Mouse (Mus musculus) intestine, embryonic 16.5 days (tissue): Measurements from ENCODE around the gene Gm49416. TPM values are rescaled to one million over a fixed set of nuclear protein-coding genes. Genes with fewer than 3 reads are reported as not detected.
A peak's percentile ranks its signal among the peaks of the same experiment; 100 is the strongest.

Experiments used
- ATAC-seq: fragments of 200-750 bp; cut with Nextera tagmentation; 2 replicates; pipeline ENCODE4 v1.8.0; 2017; ENCODE audit warnings: moderate TSS enrichment, moderate library complexity
- H3K27ac ChIP-seq: fragments of 300-500 bp; sonication (generic); 2 replicates; pipeline ENCODE4 v1.5.1; 2014; ENCODE audit warnings: mild to moderate bottlenecking, low read length
- H3K27me3 ChIP-seq: fragments of 300-500 bp; sonication (generic); replicated peaks from 2 replicates; pipeline ENCODE4 v1.6.1; 2014; ENCODE audit warnings: low read length, control low read depth, mixed read lengths; ENCODE audit not compliant: control insufficient read depth, insufficient read depth
- H3K36me3 ChIP-seq: fragments of 300-500 bp; sonication (generic); 2 replicates; pipeline ENCODE4 v1.6.1; 2014; ENCODE audit warnings: low read length, control low read depth; ENCODE audit not compliant: control insufficient read depth, insufficient read depth
- H3K4me1 ChIP-seq: fragments of 300-500 bp; sonication (generic); 2 replicates; pipeline ENCODE4 v1.6.1; 2014; ENCODE audit warnings: low read length, control low read depth, mixed read lengths; ENCODE audit not compliant: control insufficient read depth, insufficient read depth
- H3K4me2 ChIP-seq: fragments of 300-500 bp; sonication (generic); 2 replicates; pipeline ENCODE4 v1.6.1; 2014; ENCODE audit warnings: low read depth, low read length, control low read depth
- H3K4me3 ChIP-seq: fragments of 300-500 bp; sonication (generic); 2 replicates; pipeline ENCODE4 v1.5.1; 2014; ENCODE audit warnings: mild to moderate bottlenecking, low read length
- H3K9ac ChIP-seq: fragments of 300-500 bp; sonication (generic); 2 replicates; pipeline ENCODE4 v1.6.1; 2014; ENCODE audit warnings: low read depth, low read length
- H3K9me3 ChIP-seq: fragments of 300-500 bp; sonication (generic); 2 replicates; pipeline ENCODE4 v1.6.1; 2016; ENCODE audit warnings: low read length, control low read depth; ENCODE audit not compliant: control insufficient read depth
- WGBS: fragments of 180-500 bp; shearing (Covaris S2); extraction: QIAGEN DNeasy Blood & Tissue Kit; methylation state at CpG from one replicate; pipeline ENCODE4 v1.1.7; 2014; 5-methylcytosine and 5-hydroxymethylcytosine counted together
- polyA plus RNA-seq: library from polyadenylated mRNA; unstranded; fragments of >200 nt; fragmentation: Nextera tagmentation; extraction: Ambion mirVana; gene quantifications from 2 replicates; pipeline ENCODE4 v1.2.1, GENCODE M21; 2015

Gm49416 gene
- polyA plus RNA-seq, 1 experiment from 2014 or later, result not detected

DNA sequence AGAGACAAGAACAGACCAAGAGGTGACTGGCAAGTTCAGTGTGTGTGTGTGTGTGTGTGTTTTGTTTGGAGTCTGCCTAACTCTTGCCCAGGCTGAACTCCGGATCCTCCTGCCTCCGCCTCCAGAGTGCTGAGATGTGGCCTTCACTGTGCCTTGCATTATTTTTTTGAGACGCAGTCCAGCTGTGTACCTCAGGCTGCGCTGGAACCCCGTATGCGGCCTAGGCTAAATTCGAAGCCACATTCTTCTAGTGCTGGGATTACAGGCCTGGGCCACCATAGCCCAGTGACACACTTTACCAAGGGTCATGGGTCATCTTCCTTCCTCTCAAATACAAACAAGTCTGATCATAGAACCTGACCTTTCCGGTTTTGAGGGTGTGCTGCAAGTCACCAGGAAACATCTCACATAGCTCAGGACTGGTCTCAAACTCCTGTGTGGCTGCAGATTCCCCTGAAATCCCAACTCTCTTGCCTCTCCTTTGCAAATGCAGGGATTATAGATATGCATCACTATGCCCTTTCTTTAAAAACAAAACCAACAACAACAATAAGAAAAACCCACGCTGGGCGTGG lies 16.4 kb upstream of the Gm49416 start:
- H3K9ac ChIP-seq, result peak overlapping the region; percentile 98
- H3K27ac ChIP-seq, result peak overlapping the region; percentile 89
- WGBS, result 56% methylated on average over 10 of the region's 10 CpGs
- peak overlapping the region; percentile 82 for H3K4me2 ChIP-seq
- H3K4me3 ChIP-seq, result peak overlapping the region; percentile 98
- no peaks in the 10 kb centered on the region for H3K27me3 ChIP-seq
- 0 out of 2 replicates have a peak, but pooled peaks have one; percentile 3 for ATAC-seq
- H3K9me3 ChIP-seq, result no peaks in the 10 kb centered on the region
- H3K36me3 ChIP-seq, result peaks cover 7% of the 10 kb centered on the region
- peaks cover 10% of the 10 kb centered on the region for H3K4me1 ChIP-seq

GRCm38 (mm10) chr19:8875031-8875430 lies 13.7 kb upstream of the Gm49416 start:
- Histone ChIP-seq H3K27ac (no peak overlapping the region), H3K9me3 (no peaks in the 10 kb centered on the region), H3K4me2 (no peak overlapping the region), H3K27me3 (no peaks in the 10 kb centered on the region), H3K4me3 (no peak overlapping the region), H3K36me3 (peaks cover 9% of the 10 kb centered on the region), H3K9ac (no peak overlapping the region), H3K4me1 (peaks cover 14% of the 10 kb centered on the region)
- 95% methylated on average over 7 of the region's 7 CpGs for WGBS
- no peak for ATAC-seq

- Histone ChIP-seq H3K27ac (peak within 1 kb of the TSS; percentile 86), H3K36me3 (peaks cover 3% of the 10 kb centered on the region; the same call in 1 of the 2 replicates), H3K4me2 (peak within 1 kb of the TSS; percentile 85), H3K9ac (peak within 1 kb of the TSS; percentile 89), H3K4me3 (peak within 1 kb of the TSS; percentile 85), H3K9me3 (no peaks in the 10 kb centered on the region), H3K27me3 (no peaks in the 10 kb centered on the region), H3K4me1 (peaks cover 5% of the 10 kb centered on the region)
- ATAC-seq, result peak; percentile 98
- WGBS, result under 1% methylated on average over 42 of the region's 42 CpGs
Measured at GRCm38 (mm10) chr19:8880311-8881033, 8.3 kb upstream of the Gm49416 start, which contains the start of gene Uqcc3. Gene Uqcc3 (minus strand): TSS chr19:8880923.

- Histone ChIP-seq H3K27me3 (no peaks in the 10 kb centered on the region), H3K9me3 (no peaks in the 10 kb centered on the region), H3K36me3 (0 out of 2 replicates have a peak, but pooled peaks cover 2% of the 10 kb centered on the region), H3K27ac (no peak overlapping the region), H3K9ac (peak overlapping the region; percentile 89), H3K4me2 (peak overlapping the region; percentile 85), H3K4me1 (peaks cover 5% of the 10 kb centered on the region), H3K4me3 (peak overlapping the region; percentile 85)
- WGBS, result 15% methylated on average over 3 of the region's 3 CpGs
- ATAC-seq, result 0 out of 2 replicates have a peak, but pooled peaks have one; percentile 2
Measured at GRCm38 (mm10) chr19:8881034-8881392, 7.7 kb upstream of the Gm49416 start.

DNA sequence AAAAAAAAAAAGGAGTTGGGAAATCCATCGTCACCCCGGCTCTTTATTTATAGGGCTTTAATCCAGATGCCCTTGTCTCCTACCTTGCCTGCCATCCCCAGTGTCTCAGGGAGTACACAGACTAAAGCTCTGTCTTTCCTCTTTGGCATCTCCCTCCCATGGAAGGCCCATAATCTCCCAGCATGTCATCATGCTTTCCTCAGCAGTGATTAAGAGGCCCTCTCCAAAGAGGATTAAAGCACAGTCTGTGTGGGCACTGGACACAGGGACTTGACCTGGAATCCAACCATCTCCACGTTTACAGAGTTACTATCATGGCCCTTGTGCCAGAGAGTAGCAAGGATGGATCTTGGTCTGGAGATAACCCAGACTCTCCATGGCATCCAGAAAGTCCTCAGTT lies 5.1 kb upstream of the Gm49416 start, which contains the start of the genes Lbhd1 and Gm49403:
Gene Lbhd1, plus strand, starts transcription at position 117 of the 400 bp plus-strand sequence.
Gene Gm49403, plus strand, starts transcription at position 315 of the 400 bp plus-strand sequence.
- Histone ChIP-seq H3K4me2 (no peak within 1 kb of the TSS), H3K9ac (no peak within 1 kb of the TSS), H3K4me3 (no peak within 1 kb of the TSS), H3K4me1 (peaks cover 10% of the 10 kb centered on the region), H3K27ac (no peak within 1 kb of the TSS), H3K9me3 (no peaks in the 10 kb centered on the region), H3K36me3 (no peaks in the 10 kb centered on the region), H3K27me3 (no peaks in the 10 kb centered on the region)
- WGBS, result 84% methylated on average over 3 of the region's 3 CpGs
- no peak for ATAC-seq

GRCm38 (mm10) chr19:8886916-8887584 lies 1.7 kb upstream of the Gm49416 start:
- 53% methylated on average over 1 of the region's 1 CpGs for WGBS
- no peak for ATAC-seq
- peak overlapping the region; percentile 81; the same call in 1 of the 2 replicates for H3K9ac ChIP-seq
- H3K4me2 ChIP-seq, result no peak overlapping the region
- H3K9me3 ChIP-seq, result no peaks in the 10 kb centered on the region
- no peak overlapping the region; the same call in 1 of the 2 replicates for H3K4me3 ChIP-seq
- peaks cover 5% of the 10 kb centered on the region; the same call in 1 of the 2 replicates for H3K4me1 ChIP-seq
- H3K27me3 ChIP-seq, result no peaks in the 10 kb centered on the region
- peak overlapping the region; percentile 79; the same call in 1 of the 2 replicates for H3K27ac ChIP-seq
- H3K36me3 ChIP-seq, result peaks cover 4% of the 10 kb centered on the region

- no peaks in the 10 kb centered on the region for H3K27me3 ChIP-seq
- H3K27ac ChIP-seq, result peak overlapping the region; percentile 79
- H3K9ac ChIP-seq, result peak overlapping the region; percentile 81
- no peaks in the 10 kb centered on the region for H3K9me3 ChIP-seq
- peaks cover 10% of the 10 kb centered on the region; the same call in 1 of the 2 replicates for H3K4me1 ChIP-seq
- WGBS, result 15% methylated on average over 19 of the region's 19 CpGs
- peaks cover 4% of the 10 kb centered on the region for H3K36me3 ChIP-seq
- H3K4me3 ChIP-seq, result peak overlapping the region; percentile 70
- H3K4me2 ChIP-seq, result peak overlapping the region; percentile 75
- ATAC-seq, result no peak
Measured at GRCm38 (mm10) chr19:8887585-8888463, 902 bp upstream of the Gm49416 start.

GRCm38 (mm10) chr19:8892829-8893766 lies 4.4 kb downstream of the Gm49416 start, which contains the start of gene Ints5:
Gene Ints5 (plus strand): TSS chr19:8893005.
- WGBS, result 3% methylated on average over 54 of the region's 54 CpGs
- peak within 1 kb of the TSS; percentile 60 for H3K4me2 ChIP-seq
- peaks cover 7% of the 10 kb centered on the region for H3K36me3 ChIP-seq

More at GRCm38 (mm10) chr19:8892829-8893766, 4.4 kb downstream of the Gm49416 start, which contains the start of gene Ints5:
- Histone ChIP-seq H3K9ac (peak within 1 kb of the TSS; percentile 98), H3K9me3 (no peaks in the 10 kb centered on the region), H3K27me3 (no peaks in the 10 kb centered on the region), H3K4me1 (peaks cover 19% of the 10 kb centered on the region), H3K27ac (peak within 1 kb of the TSS; percentile 89), H3K4me3 (peak within 1 kb of the TSS; percentile 95)
- peak; percentile 49 for ATAC-seq
